Mouse (Mus musculus): ENCODE results near the gene Itm2b. TPM values are rescaled to one million over a fixed set of nuclear protein-coding genes. Genes with fewer than 3 reads are reported as not detected.

The Itm2b gene
- polyA plus RNA-seq, 1 experiment from 2014 or later, result 945 TPM

GRCm38 (mm10) chr14:73354700-73355099 lies 30.4 kb downstream of the Itm2b start:
- H3K27me3 ChIP-seq (replicated peaks), result no peaks in the 10 kb centered on the region
- no peak overlapping the region for H3K4me2 ChIP-seq
- WGBS, result 87% methylated on average over 8 of the region's 8 CpGs
- H3K9ac ChIP-seq, result no peak overlapping the region
- H3K4me1 ChIP-seq, result no peaks in the 10 kb centered on the region
- peaks cover 34% of the 10 kb centered on the region for H3K36me3 ChIP-seq
- no peak overlapping the region for H3K4me3 ChIP-seq (replicated peaks)
- ATAC-seq (ENCODE audit: insufficient read depth, low FRiP score, low read depth), result no peak
- no peaks in the 10 kb centered on the region for H3K9me3 ChIP-seq
- H3K27ac ChIP-seq, result no peak overlapping the region

DNA sequence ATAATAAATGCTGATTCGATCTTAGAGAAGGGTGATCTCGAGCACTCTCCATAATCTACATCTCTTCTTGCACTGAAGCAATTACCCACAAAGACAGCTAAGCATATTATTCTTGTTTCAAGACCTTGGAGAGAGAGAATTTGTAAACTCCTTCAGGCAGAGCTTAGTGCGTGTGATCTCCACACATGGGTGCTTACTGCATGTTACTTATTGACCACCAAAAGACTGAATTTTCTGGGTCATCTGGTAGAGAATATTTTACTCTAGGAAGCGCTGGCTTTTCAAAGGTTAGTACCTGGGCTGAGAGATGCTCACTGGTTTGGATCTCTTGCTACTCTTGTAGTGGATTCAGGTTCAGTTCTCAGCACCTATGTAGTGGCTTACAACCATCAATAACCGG lies 34.0 kb downstream of the Itm2b start:
- Histone ChIP-seq H3K4me1 (no peaks in the 10 kb centered on the region), H3K36me3 (peaks cover 7% of the 10 kb centered on the region; the same call in 1 of the 2 replicates), H3K27me3 (replicated peaks) (no peaks in the 10 kb centered on the region), H3K4me2 (no peak overlapping the region), H3K27ac (no peak overlapping the region), H3K4me3 (replicated peaks) (no peak overlapping the region), H3K9ac (no peak overlapping the region), H3K9me3 (no peaks in the 10 kb centered on the region)
- 94% methylated on average over 5 of the region's 5 CpGs for WGBS
- no peak for ATAC-seq (ENCODE audit: insufficient read depth, low FRiP score, low read depth)

DNA sequence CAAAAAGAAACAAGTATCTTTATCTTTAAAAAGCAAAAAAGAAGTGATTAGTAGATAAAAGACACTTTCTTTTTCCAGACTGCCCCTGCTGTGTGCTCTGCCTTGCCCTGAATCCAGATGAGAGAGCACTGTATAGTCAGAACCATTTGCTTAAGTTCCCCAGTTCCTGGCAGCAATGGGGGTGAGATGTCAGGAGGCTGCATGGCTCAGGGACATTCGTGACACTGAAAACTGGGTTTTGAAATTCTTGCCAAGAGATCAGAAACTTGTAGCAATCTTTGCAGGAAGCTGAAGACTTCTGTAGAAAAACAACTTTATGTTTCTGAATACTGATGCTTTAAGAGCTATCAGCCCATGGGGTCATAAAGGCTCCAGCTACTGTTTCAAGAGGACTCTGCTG lies 35.1 kb downstream of the Itm2b start:
- H3K9me3 ChIP-seq, result no peaks in the 10 kb centered on the region
- H3K4me3 ChIP-seq (replicated peaks), result no peak overlapping the region
- WGBS, result 57% methylated on average over 1 of the region's 1 CpGs
- H3K4me2 ChIP-seq, result no peak overlapping the region
- no peak overlapping the region for H3K27ac ChIP-seq
- H3K36me3 ChIP-seq, result peaks cover 3% of the 10 kb centered on the region; the same call in 1 of the 2 replicates
- H3K9ac ChIP-seq, result no peak overlapping the region
- ATAC-seq (ENCODE audit: insufficient read depth, low FRiP score, low read depth), result no peak
- no peaks in the 10 kb centered on the region for H3K4me1 ChIP-seq
- no peaks in the 10 kb centered on the region for H3K27me3 ChIP-seq (replicated peaks)

GRCm38 (mm10) chr14:73349061-73349670 lies 35.9 kb downstream of the Itm2b start:
- peaks cover 3% of the 10 kb centered on the region; the same call in 1 of the 2 replicates for H3K36me3 ChIP-seq
- no peak for ATAC-seq (ENCODE audit: insufficient read depth, low FRiP score, low read depth)
- H3K4me2 ChIP-seq, result no peak overlapping the region
- no peak overlapping the region for H3K4me3 ChIP-seq (replicated peaks)
- no peaks in the 10 kb centered on the region for H3K9me3 ChIP-seq
- no peaks in the 10 kb centered on the region for H3K27me3 ChIP-seq (replicated peaks)
- H3K27ac ChIP-seq, result no peak overlapping the region
- 56% methylated on average over 7 of the region's 7 CpGs for WGBS
- H3K9ac ChIP-seq, result no peak overlapping the region
- no peaks in the 10 kb centered on the region for H3K4me1 ChIP-seq

GRCm38 (mm10) chr14:73347302-73347701 lies 37.8 kb downstream of the Itm2b start:
- ATAC-seq (ENCODE audit: insufficient read depth, low FRiP score, low read depth), result no peak
- no peaks in the 10 kb centered on the region for H3K27me3 ChIP-seq (replicated peaks)
- no peak overlapping the region for H3K9ac ChIP-seq
- H3K4me1 ChIP-seq, result no peaks in the 10 kb centered on the region
- WGBS, result 71% methylated on average over 9 of the region's 9 CpGs
- H3K9me3 ChIP-seq, result no peaks in the 10 kb centered on the region
- no peaks in the 10 kb centered on the region for H3K36me3 ChIP-seq
- no peak overlapping the region for H3K4me3 ChIP-seq (replicated peaks)
- no peak overlapping the region for H3K4me2 ChIP-seq
- no peak overlapping the region for H3K27ac ChIP-seq

DNA sequence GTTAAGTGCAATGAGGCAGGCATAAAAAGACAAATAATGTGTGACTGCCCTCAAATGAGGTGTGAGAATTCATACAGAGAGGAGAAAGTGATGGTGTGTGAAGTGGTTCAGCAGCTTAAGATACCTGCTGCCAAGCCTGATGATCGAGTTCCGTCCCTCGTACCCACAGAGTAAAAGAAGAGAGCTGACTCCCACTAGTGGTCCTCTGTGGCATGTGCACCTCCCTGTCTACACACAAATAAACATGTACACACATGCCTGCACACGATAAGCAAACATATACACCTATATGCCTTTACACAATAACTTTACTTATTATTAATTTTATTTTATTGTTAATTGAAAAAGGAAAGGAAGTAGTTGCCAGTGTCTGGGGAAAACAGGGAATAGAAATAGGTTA lies 39.5 kb downstream of the Itm2b start:
- Histone ChIP-seq H3K9me3 (no peaks in the 10 kb centered on the region), H3K27me3 (replicated peaks) (no peaks in the 10 kb centered on the region), H3K4me2 (no peak overlapping the region), H3K27ac (no peak overlapping the region), H3K4me3 (replicated peaks) (no peak overlapping the region), H3K9ac (no peak overlapping the region), H3K4me1 (no peaks in the 10 kb centered on the region), H3K36me3 (no peaks in the 10 kb centered on the region)
- no peak for ATAC-seq (ENCODE audit: insufficient read depth, low FRiP score, low read depth)
- 89% methylated on average over 4 of the region's 4 CpGs for WGBS

GRCm38 (mm10) chr14:73340051-73340755 lies 44.9 kb downstream of the Itm2b start:
- Histone ChIP-seq H3K4me1 (no peaks in the 10 kb centered on the region), H3K4me3 (replicated peaks) (no peak overlapping the region), H3K27me3 (replicated peaks) (no peaks in the 10 kb centered on the region), H3K27ac (no peak overlapping the region), H3K4me2 (no peak overlapping the region), H3K9ac (no peak overlapping the region), H3K36me3 (no peaks in the 10 kb centered on the region), H3K9me3 (no peaks in the 10 kb centered on the region)
- ATAC-seq (ENCODE audit: insufficient read depth, low FRiP score, low read depth), result no peak
- 53% methylated on average over 6 of the region's 6 CpGs for WGBS

GRCm38 (mm10) chr14:73339615-73340014 lies 45.5 kb downstream of the Itm2b start:
- no peak for ATAC-seq (ENCODE audit: insufficient read depth, low FRiP score, low read depth)
- 62% methylated on average over 3 of the region's 3 CpGs for WGBS
- Histone ChIP-seq H3K9me3 (no peaks in the 10 kb centered on the region), H3K27me3 (replicated peaks) (no peaks in the 10 kb centered on the region), H3K4me3 (replicated peaks) (no peak overlapping the region), H3K4me2 (no peak overlapping the region), H3K27ac (no peak overlapping the region), H3K9ac (no peak overlapping the region), H3K4me1 (no peaks in the 10 kb centered on the region), H3K36me3 (no peaks in the 10 kb centered on the region)

DNA sequence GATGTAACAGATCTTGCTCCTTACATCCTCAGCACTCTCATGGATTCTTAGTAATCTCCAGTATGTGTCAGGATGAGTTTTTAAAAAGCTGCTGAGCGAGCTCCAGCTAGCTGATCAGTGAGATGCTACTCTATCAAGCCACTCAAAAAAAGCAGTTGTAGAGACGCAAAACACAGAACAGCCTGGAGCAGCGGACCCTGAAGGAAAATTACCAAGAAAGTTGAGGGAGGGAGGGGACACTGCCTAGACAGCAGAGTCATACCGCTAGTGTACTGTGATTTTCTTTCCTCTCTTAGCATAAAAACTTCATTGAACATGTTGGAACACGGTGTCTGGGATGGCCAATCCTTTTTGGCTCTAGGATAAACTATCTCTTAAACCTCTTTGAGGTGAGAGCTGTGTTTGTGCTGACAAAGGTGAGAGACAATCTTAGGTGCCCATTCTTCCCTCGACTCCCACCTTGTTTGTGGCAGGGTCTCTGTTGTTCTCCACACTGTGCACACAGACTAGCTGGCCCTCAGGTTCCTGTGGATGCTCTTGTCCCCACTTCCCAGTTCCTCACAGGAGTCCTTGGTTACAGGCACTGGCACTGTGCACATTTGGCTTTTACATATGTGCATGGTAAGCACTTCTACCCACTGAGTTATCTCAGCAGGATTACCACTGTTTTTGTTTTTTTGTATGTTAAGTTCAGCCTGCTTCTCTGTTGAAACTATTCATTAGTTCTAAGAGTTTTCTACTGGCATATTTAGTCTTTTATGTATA lies 48.6 kb downstream of the Itm2b start:
- no peaks in the 10 kb centered on the region for H3K4me1 ChIP-seq
- H3K4me3 ChIP-seq (replicated peaks), result no peak overlapping the region
- WGBS, result 73% methylated on average over 6 of the region's 6 CpGs
- H3K9ac ChIP-seq, result no peak overlapping the region
- no peaks in the 10 kb centered on the region for H3K9me3 ChIP-seq
- H3K36me3 ChIP-seq, result no peaks in the 10 kb centered on the region
- ATAC-seq (ENCODE audit: insufficient read depth, low FRiP score, low read depth), result no peak
- no peaks in the 10 kb centered on the region for H3K27me3 ChIP-seq (replicated peaks)
- no peak overlapping the region for H3K27ac ChIP-seq
- no peak overlapping the region for H3K4me2 ChIP-seq

DNA sequence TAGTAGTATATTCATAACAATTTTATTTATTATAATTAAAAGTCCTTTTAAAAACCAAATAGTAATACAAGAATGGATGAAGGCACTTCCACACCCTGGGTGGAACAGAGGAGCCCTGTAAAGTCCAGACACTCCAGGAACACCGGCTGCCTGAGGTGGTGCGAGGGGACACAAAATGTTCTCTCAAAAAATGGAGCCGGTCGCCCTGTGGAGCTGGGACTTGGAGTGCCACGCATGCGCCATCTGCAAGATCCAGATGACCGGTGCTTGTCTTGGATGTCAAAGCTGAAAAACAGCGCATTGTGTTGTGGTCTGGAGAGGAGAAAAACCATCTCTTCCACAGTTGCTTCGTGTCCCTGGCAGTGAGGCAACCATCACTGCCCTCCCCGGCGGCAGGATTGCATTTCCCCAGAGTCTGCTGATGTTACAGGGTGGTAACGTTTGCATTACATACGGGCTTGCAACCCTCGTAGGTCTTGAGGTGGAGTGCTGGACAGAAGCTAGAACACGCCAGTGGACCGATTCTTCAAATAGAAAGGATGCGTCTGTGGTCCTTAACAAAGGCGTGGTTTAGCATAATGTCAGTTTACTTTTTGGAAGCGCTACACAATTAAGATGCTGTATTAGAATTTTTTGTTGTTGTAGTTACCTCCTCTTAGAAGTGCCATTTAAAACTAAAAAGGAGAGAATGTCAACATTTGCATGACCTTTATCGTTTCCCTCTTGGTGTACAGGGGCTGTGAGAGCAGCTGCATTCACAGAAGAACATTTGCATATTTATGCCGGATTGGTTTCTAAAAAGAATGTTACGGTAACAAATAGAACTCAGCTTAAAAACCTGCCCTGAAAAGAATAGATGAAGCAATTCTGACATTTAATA lies 49.9 kb downstream of the Itm2b start:
- Histone ChIP-seq H3K9ac (no peak overlapping the region), H3K27me3 (replicated peaks) (no peaks in the 10 kb centered on the region), H3K27ac (no peak overlapping the region), H3K4me1 (no peaks in the 10 kb centered on the region), H3K4me2 (no peak overlapping the region), H3K36me3 (no peaks in the 10 kb centered on the region), H3K9me3 (no peaks in the 10 kb centered on the region), H3K4me3 (replicated peaks) (no peak overlapping the region)
- ATAC-seq (ENCODE audit: insufficient read depth, low FRiP score, low read depth), result no peak
- 78% methylated on average over 22 of the region's 22 CpGs for WGBS

DNA sequence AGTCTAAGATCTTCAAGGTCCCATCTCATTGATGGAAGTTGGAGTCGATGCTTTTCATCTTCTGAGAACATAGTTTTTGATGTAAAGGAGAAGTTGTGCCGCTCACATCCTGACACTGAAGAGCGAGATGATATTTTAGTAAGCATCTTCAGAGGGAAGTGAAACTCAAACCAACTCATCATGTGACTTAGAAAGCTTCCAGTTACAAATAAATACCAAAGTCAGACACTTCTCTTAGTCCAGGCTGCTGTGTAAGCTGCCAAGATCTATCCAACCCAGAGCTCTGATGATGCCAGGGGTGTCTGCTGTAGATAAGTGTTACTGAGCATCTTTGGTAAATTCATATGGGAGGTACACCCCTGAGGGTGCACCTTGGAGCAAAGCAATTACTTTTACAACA lies 51.2 kb downstream of the Itm2b start:
- ATAC-seq (ENCODE audit: insufficient read depth, low FRiP score, low read depth), result no peak
- Histone ChIP-seq H3K4me3 (replicated peaks) (no peak overlapping the region), H3K9ac (no peak overlapping the region), H3K4me2 (no peak overlapping the region), H3K36me3 (no peaks in the 10 kb centered on the region), H3K9me3 (no peaks in the 10 kb centered on the region), H3K27ac (no peak overlapping the region), H3K27me3 (replicated peaks) (no peaks in the 10 kb centered on the region), H3K4me1 (no peaks in the 10 kb centered on the region)
- 85% methylated on average over 3 of the region's 3 CpGs for WGBS

Data from stomach, embryonic 15.5 days (tissue).